Comparison of ENCODE assay signal across 13 mouse cellular contexts in genomic region chr17:84009966-84010365, GRCm38 (mm10).
DNase-seq lines count a peak whose midpoint lies in the region; ATAC-seq and TF ChIP-seq lines count a peak whose summit lies in the region.
"Had no signal": no experiment of that assay in that cellular context is flagged by ENCODE, and none has a peak within 500 bp of the region (broad histone marks: within the 10 kb centered on the region; RNA-seq: fewer than 3 reads in every experiment).

No protein-coding gene starts in this region.

- H3K36me3 ChIP-seq in hindbrain, embryonic 12.5 days, result no peaks in the 10 kb centered on the region
- H3K36me3 ChIP-seq in hindbrain, embryonic 14.5 days (replicated peaks; ENCODE audit: control insufficient read depth, insufficient read depth), result no peaks in the 10 kb centered on the region
- H3K36me3 ChIP-seq in hindbrain, postnatal 0 days (ENCODE audit: insufficient read depth, low read length), result no peaks in the 10 kb centered on the region
- H3K36me3 ChIP-seq in thymus, adult 2 months (ENCODE audit: control insufficient read depth, insufficient read depth, low read length), result no peaks in the 10 kb centered on the region
- H3K36me3 ChIP-seq: heart, embryonic 10.5 days; intestine, embryonic 15.5 days; liver, embryonic 13.5 days had no signal

- TF ChIP-seq POLR2A in thymus, adult 2 months (IDR thresholded peaks at IDR 0.05; ENCODE audit: control insufficient read depth, extremely low read depth, insufficient read depth, low read length, poor library complexity), result no peak

- DNase-seq in hindbrain, embryonic 14.5 days (ENCODE audit: low spot score), result no peak
- DNase-seq in CD4-positive, CD25-positive, alpha-beta regulatory T cell, adult 2 months (ENCODE audit: low read depth, low spot score), result peak; percentile 67
- no peak for DNase-seq in hindbrain, postnatal 0 days (ENCODE audit: low spot score)
- DNase-seq in thymus, adult 2 months, result peak; percentile 47
- DNase-seq in layer of hippocampus, adult 8-10 months (ENCODE audit: low spot score in 2 of 2), result no peak
- DNase-seq in cerebellum, postnatal 4 days (ENCODE audit: low spot score in 2 of 2), result no peak
- DNase-seq: gastrocnemius, adult 2 months; kidney, postnatal 25 days; liver, embryonic 13.5 days; lung, postnatal 10 days had no signal

- no peak for TF ChIP-seq CTCF in hindbrain, postnatal 0 days (IDR thresholded peaks at IDR 0.05; ENCODE audit: low read depth)
- TF ChIP-seq CTCF in thymus, adult 2 months (IDR thresholded peaks at IDR 0.05; ENCODE audit: borderline replicate concordance, control insufficient read depth, extremely low read depth, insufficient read depth, low read length, poor library complexity), result no peak

- H3K27me3 ChIP-seq in hindbrain, embryonic 12.5 days, result no peaks in the 10 kb centered on the region
- no peaks in the 10 kb centered on the region for H3K27me3 ChIP-seq in hindbrain, embryonic 14.5 days (ENCODE audit: control insufficient read depth, insufficient read depth, low read length)
- H3K27me3 ChIP-seq in hindbrain, postnatal 0 days (ENCODE audit: insufficient read depth, low read length), result no peaks in the 10 kb centered on the region
- no peaks in the 10 kb centered on the region for H3K27me3 ChIP-seq in thymus, adult 2 months (ENCODE audit: control insufficient read depth, insufficient read depth, low read length)
- H3K27me3 ChIP-seq: intestine, embryonic 15.5 days had no signal

- peaks cover 22% of the 10 kb centered on the region for H3K4me1 ChIP-seq in hindbrain, embryonic 12.5 days
- no peaks in the 10 kb centered on the region; the same call in 1 of the 2 replicates for H3K4me1 ChIP-seq in hindbrain, embryonic 14.5 days (replicated peaks; ENCODE audit: control insufficient read depth, insufficient read depth, low read length)
- no peaks in the 10 kb centered on the region for H3K4me1 ChIP-seq in hindbrain, postnatal 0 days (ENCODE audit: insufficient read depth, low read length)
- H3K4me1 ChIP-seq in thymus, adult 2 months (replicated peaks; ENCODE audit: control insufficient read depth, insufficient read depth, low read length), result peaks cover 51% of the 10 kb centered on the region

- no peak for ATAC-seq in hindbrain, embryonic 12.5 days (ENCODE audit: low FRiP score)
- no peak for ATAC-seq in hindbrain, embryonic 14.5 days (ENCODE audit: low FRiP score)
- ATAC-seq in hindbrain, postnatal 0 days, result no peak

- H3K27ac ChIP-seq in hindbrain, embryonic 12.5 days, result peak overlapping the region; percentile 74; the same call in 1 of the 2 replicates
- H3K27ac ChIP-seq in hindbrain, embryonic 14.5 days, result no peak overlapping the region
- peak overlapping the region; percentile 67 for H3K27ac ChIP-seq in hindbrain, postnatal 0 days
- H3K27ac ChIP-seq in thymus, adult 2 months (ENCODE audit: control insufficient read depth, insufficient read depth, low read length), result no peak overlapping the region
- H3K27ac ChIP-seq: liver, embryonic 13.5 days had no signal

- H3K4me3 ChIP-seq in hindbrain, embryonic 12.5 days, result no peak overlapping the region
- no peak overlapping the region for H3K4me3 ChIP-seq in hindbrain, embryonic 14.5 days (replicated peaks; ENCODE audit: low read length)
- no peak overlapping the region for H3K4me3 ChIP-seq in hindbrain, postnatal 0 days (ENCODE audit: low read length)
- no peak overlapping the region for H3K4me3 ChIP-seq in thymus, adult 2 months (ENCODE audit: control insufficient read depth, insufficient read depth, low read length)
- H3K4me3 ChIP-seq: gastrocnemius, adult 2 months; heart, embryonic 10.5 days; intestine, embryonic 15.5 days; liver, embryonic 13.5 days had no signal

- 89% methylated on average over 7 of the region's 7 CpGs for WGBS in hindbrain, embryonic 12.5 days
- 88% methylated on average over 7 of the region's 7 CpGs for WGBS in hindbrain, embryonic 14.5 days
- 79% methylated on average over 7 of the region's 7 CpGs for WGBS in hindbrain, postnatal 0 days
- WGBS in thymus, adult 2 months, result 11% methylated on average over 7 of the region's 7 CpGs

- no peak overlapping the region for H3K4me2 ChIP-seq in hindbrain, embryonic 12.5 days (replicated peaks)
- H3K4me2 ChIP-seq in hindbrain, embryonic 14.5 days (replicated peaks), result no peak overlapping the region
- no peak overlapping the region for H3K4me2 ChIP-seq in hindbrain, postnatal 0 days (ENCODE audit: low read depth, low read length)
- H3K4me2 ChIP-seq: intestine, embryonic 15.5 days; liver, embryonic 13.5 days had no signal

- H3K9me3 ChIP-seq in hindbrain, embryonic 12.5 days (replicated peaks), result no peaks in the 10 kb centered on the region
- H3K9me3 ChIP-seq in hindbrain, embryonic 14.5 days (ENCODE audit: control insufficient read depth, low read length), result no peaks in the 10 kb centered on the region
- no peaks in the 10 kb centered on the region for H3K9me3 ChIP-seq in hindbrain, postnatal 0 days (ENCODE audit: low read length)
- H3K9me3 ChIP-seq: heart, embryonic 10.5 days; intestine, embryonic 15.5 days; liver, embryonic 13.5 days had no signal

- H3K9ac ChIP-seq in hindbrain, embryonic 12.5 days, result no peak overlapping the region
- no peak overlapping the region for H3K9ac ChIP-seq in hindbrain, embryonic 14.5 days
- no peak overlapping the region for H3K9ac ChIP-seq in hindbrain, postnatal 0 days (replicated peaks; ENCODE audit: low read length)
- H3K9ac ChIP-seq: intestine, embryonic 15.5 days; liver, embryonic 13.5 days had no signal

Comparison
In these comparisons a context has a peak if more than half of its experiments do, and no peak if none do; other contexts are left out.
1. H3K27ac ChIP-seq: peak in hindbrain, embryonic 12.5 days (single experiment) and hindbrain, postnatal 0 days (single experiment); none in hindbrain, embryonic 14.5 days (single experiment) and thymus, adult 2 months (single experiment).
2. DNase-seq: peak in CD4-positive, CD25-positive, alpha-beta regulatory T cell, adult 2 months (single experiment) and thymus, adult 2 months (single experiment); none in hindbrain, embryonic 14.5 days (single experiment), hindbrain, postnatal 0 days (single experiment), layer of hippocampus, adult 8-10 months (0 of 2) and cerebellum, postnatal 4 days (0 of 2).